Mouse (Mus musculus) adrenal gland, adult 8-10 months (tissue): ENCODE results near the gene Gpr25. TPM values are rescaled to one million over a fixed set of nuclear protein-coding genes. Genes with fewer than 3 reads are reported as not detected.
A peak's percentile ranks its signal among the peaks of the same experiment; 100 is the strongest.

Experiments used
- DNase-seq: peaks from one replicate; pipeline ENCODE4 v3.0.0; 2022
- total RNA-seq, 4 experiments: library from RNA; stranded (reverse); gene quantifications; 2 replicates each; pipeline ENCODE4 v1.2.4; 2022

Gene Gpr25
- total RNA-seq, 4 experiments from 2014 or later, result 0.38 TPM; not detected in 3

DNA sequence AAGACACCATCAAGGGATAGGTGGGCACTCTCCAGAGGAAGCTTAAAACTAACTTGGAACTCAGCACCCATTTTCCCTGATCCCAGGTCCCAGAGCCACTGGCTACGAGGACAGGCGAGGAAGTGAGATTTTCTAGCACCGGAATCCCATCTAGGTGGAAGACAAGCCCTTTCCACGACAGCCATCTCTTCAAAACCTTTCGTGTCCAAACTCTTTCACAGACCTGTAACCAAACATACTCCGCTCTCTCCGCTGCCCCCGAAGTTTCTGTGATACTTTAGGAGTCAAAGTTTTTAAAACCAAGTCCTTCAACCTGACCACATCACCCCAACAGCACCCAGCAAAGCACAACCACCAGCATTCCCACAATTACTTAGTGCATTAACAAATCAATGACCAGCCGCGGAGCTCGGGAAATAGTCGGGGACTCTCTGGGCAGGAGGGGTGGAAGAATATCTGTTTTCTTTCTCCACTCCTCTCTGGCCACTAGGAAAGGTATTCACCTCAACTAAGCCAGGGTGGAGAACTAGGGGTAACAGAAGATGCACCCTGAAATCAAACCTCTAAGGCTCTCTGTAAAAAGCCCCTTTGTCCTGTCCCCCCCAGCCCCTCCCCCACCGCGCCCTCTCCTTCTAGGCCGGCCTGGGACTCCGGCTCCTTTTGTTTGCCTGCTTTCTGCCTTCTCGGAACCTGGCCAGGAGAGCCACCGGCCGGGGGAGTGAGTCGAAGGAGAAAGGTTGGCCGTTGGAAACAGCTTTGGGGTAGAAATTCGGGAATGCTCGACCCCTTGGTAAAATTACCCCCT lies 27.5 kb downstream of the Gpr25 start:
- DNase-seq, result no peak

DNA sequence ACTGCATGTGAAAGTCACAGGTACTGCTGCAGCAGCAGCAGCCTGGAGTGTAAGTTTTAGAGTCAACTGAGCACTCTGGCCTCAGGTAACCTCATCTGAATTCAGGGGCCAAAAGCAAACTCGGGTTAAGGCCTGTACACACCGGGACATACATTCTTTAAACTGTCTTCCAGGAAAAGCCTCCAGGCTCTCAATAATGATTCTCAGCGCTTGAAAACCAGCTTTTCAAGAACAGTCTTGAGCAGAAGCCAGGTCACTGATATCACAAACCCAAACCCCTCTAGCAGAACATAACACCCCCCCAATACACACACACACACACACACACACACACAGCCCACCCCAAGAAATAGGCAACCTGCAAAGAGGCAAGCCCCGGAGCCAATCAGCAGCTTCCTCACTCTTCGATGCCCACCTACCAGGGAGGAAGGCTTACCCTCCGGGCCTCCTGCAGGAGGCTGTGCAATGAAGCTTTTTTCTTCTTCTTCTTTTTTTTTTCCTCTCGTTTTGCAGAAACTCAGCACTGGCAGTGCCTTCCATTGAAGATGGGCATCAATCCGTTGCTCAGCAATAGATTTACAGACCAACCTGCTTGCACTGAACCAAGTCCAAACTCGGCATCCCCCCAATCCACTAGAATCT lies 28.3 kb downstream of the Gpr25 start:
- DNase-seq, result no peak

DNA sequence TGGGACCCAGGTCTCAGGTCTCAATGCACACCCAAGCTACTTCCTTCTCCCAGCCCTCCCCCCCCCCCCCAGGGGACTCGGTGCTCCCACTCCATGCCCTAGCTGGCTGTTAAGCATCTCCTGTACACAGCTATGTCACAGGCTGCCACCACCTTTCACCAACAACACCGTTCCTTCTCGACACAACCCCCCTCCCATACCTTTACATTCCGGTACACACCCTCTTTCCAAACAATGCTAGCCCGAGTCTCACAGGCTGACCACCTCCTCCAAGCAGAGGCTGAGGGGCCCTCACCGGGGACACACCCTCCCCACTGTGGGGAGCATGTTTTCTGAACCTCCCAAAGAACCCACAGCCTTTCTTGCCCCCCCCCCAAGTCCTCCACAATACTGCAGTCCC lies 29.1 kb downstream of the Gpr25 start:
- no peak for DNase-seq

DNA sequence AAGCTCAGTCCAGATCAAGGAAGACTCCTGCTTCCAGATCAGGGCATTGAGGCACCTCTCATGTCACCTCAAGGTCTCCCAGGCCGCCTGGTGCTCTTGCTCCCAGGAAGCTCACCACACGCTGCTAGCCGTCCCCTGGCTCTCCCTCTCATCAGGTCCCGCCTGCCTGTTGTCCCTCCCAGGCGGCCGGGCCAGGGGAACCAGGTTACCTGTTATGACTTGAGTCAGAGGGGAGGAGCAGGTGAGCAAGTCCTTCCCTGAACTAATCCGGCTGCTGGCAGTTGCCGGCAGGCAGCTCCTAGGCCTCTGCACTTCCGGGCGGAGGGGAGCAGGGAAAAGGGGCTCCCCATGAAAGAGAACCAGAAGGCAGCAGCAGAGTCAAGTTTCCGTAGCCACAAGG lies 30.5 kb downstream of the Gpr25 start:
- DNase-seq, result no peak

DNA sequence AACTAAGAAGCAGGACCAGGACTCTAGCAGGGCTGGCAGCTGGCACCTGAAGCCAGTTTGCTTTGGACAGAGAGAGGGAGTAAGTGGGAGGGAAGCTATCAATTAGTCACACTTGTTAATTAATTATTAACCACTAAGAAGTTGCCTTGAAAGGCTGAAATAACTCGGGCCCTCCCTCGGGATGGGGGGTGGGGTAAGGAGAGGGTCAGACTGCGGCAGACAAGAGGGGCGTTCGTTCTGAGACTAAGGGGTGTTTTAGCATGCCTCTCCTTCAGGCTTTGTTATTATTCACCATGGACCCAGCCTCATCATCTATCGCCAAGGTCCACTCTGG lies 31.7 kb downstream of the Gpr25 start:
- DNase-seq, result no peak

DNA sequence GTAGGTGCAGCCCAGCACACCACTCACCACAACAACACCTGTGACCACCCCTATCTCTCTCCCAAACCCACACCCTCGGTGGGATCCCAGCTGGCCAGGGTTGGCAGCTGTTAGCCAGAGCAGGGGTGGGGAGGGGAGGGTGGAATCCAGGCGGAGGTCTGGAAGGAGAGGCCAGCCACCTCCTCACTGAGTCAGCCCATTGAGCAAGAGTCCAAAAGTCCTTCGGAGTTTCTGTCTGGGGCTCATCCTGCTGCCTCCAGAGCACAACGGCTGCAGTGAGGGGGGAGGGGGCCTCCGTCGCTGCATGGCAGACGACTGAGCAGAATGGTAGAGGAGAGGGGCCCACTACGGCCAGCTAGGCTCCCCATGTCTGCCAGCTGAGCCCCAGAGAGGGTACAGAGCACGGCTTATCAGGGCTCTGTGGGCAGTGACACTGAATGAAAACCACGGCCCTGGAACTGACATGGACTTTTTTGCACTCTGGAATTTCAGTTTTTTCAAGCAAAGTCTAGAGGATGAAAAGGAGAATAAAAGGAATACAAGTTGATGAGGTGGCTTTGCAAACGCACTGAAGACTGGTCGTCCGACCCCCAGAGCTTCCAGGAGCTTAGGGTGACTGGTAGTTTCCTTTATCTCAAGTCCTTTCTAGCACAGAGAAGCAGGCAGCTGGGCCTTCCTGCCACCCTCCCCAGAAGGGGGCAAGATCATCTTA lies 32.2 kb downstream of the Gpr25 start:
- DNase-seq, result peak; percentile 50

DNA sequence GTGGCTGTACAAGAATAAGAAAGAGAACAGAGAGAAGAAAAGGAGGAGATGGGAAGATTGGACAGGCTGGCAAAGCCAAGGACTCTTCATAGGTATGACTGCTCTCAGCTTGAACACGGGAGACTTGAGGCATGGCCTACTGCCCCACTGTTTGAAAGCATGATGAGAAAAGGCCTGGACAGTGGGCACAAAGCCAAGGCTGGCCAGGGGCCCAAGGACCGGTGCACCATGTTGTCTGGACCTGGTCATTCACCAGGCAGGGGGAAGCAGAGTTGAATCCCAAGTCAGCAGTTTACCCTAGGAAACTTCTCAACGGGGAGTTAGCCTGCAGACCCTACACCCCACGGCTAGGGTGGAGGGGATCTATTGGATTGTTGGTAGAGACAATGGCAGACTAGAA lies 32.8 kb downstream of the Gpr25 start:
- DNase-seq, result peak; percentile 66

DNA sequence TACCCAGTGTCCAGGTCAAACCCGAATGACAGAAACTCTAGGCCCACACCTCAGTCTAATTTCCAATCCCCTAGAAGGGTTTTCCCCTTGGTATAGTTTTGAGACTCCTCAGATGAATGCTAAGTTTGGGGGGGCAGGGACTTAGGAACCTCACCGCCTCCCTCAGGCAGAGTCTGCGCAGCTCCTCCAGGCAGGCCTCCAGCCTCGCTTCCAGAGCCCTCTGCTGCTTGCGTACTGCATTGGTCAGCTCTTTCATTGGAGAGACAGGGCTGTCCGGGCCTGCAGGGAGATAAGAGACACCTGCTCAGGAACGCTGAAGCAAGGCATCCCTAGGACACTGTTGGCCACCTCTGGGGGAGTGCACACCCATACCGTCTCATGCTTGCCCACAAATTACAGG lies 34.0 kb downstream of the Gpr25 start:
- no peak for DNase-seq

DNA sequence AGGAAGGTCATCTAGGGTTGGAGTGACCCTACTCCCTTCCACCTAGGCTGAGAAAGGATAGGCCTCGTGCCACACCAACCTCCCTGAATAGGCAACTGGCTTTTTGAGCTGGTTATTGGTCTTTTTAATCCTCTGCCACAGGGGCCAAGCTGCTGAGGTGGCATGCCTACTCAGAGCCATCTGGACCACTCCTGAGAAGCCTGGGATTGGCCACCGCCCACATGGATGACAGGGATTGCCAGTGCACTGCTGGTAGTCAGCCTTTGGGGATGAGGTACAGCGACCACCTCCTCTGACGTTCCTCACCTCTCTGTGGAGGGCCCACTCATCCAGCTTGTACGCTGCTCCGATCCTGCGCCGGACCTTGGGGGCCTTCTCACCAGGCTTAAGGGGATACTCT lies 34.8 kb downstream of the Gpr25 start:
- DNase-seq, result no peak

DNA sequence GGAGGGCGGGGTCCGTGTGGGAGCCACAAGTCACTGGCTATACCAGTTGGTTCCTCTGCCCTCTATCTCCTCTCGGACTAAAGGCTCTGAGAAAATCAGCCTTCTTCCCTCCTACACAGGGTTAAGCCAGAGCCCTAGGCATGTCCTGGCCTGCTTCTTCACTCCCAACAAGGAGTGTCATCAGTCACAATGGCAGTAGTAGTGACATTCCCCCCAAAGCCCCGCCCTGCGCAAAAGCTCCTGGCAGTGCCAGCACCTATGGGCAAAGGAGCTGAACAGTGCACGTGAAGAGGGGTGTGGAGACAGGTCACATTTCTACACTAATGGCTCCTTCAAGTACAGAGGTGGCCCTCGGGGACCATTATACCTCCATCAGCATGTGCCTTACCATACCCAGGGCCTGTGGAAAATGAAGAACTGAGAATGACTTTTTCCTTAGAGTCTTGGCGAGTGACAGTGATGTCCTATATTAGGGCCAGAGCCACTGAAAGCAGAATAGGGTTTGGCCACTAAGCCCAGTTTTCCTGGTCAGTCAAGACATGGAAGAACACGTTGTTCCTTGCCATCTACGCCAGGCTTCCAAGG lies 36.8 kb downstream of the Gpr25 start:
- DNase-seq, result no peak

DNA sequence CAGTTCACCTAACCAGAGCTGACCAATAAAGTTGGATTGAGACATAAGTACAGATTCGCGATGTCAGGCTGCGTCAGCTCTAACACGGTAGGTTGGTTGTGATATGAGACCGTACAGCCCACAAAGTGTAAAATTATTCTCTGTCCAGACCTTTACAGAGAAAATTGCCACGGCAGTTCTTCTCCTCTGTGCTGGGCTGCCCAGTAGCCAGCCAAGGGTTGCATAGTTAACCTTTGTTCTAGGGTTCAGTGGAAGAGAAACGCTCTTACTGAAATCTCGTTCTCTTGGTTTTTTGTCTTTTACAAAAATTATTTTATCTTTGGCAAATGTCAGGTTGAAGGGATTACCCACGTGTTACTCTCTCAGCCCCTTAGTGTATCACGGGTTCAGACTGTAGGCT lies 38.3 kb downstream of the Gpr25 start:
- no peak for DNase-seq

DNA sequence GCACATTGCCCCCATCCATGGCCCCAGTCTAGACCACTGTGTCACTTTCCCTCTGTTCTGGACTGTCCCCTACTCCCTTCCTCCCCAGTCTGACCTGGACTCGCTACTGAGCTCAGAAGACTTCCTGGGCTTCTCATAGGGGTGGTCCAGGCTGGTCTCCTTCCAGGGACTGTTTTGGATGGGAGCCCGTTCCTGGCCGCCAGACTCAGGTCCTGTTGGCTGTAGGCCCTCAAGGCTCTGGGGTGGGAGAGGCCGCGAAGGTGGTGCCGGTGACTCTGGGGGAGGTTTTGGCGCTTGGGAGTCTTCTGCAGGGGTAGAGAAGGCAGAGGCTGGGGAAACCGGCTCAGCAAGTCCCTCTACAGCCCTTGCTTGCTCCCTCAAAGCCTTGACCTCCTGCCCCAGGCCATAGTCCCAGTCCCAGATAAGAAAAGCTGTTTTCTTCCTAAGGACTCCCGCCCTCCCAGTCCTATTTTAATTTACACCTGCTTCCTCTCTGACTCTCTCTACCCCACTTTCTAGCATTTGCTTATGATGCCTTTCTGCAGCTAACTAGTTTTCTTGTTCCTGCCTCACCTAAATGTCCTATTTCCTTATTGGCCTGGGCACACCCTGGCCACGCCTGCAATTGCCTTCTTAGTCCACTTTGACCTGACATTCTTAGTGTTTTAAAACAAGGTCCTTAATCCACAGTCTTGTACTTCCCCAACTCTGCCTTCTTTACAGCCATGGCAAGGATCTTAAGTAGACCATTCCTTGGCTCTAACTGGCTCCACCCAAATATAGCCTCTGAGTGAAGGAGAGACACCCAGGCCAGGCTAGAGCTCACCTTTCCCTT lies 40.4 kb downstream of the Gpr25 start:
- no peak for DNase-seq

DNA sequence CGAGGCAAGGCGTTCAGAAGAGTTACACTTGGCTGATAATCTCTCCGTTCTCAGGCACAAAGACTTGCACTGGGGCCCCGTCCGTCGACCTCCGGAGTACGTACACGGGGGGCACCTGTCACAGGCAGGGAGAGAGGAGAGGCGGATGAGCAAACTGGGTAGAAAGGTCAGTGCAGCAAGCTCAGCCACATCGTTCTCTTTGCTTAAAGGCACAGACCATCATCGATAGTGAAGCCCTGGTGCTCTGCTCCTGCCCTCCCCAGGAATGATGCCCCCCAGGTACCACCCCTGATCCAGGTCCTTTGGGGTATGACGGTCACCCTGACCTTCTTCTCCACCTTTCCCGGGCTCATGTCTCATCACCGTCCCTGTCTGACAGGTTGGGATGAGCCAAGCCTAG lies 46.4 kb downstream of the Gpr25 start:
- no peak for DNase-seq

DNA sequence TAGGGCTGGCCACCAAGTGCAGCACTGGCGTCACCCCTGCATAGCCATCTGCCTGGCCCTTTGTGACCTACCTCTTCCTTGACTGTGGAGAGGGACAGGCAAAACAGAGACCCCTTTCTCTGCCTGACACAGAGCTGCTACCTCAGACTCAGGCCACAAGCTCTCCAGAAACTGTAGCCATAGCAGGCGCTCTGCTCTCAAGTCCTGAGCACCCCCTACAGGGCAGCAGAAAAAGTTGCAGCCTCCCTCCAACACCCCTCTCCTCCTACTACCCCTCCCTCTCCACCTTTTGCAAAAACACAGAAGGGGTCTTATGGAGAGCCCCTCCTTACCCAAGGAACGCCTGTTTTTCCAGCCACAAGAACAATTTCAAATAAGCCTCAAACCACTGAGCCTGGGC lies 47.9 kb downstream of the Gpr25 start, which contains the start of gene Mroh3:
Gene Mroh3, minus strand, starts transcription at position 26 of the 400 bp plus-strand sequence.
- no peak for DNase-seq

Other genes starting within 250 kb of the Gpr25 start
- not detected for gene Ascl5, start 210.1 kb downstream of the Gpr25 start, total RNA-seq
- 1 to 10 TPM in 1 of 4 experiments, under 1 TPM in 3; 0.40 to 1.0 (median 0.75) TPM for gene Cacna1s, start 208.1 kb downstream of the Gpr25 start, total RNA-seq
- 10 to 100 TPM in 2 of 4 experiments, 1 to 10 TPM in 2; 3.8 to 12.3 (median 7.6) TPM for gene Kif21b, start 129.5 kb downstream of the Gpr25 start, total RNA-seq
- not detected for gene Mroh3, start 48.0 kb downstream of the Gpr25 start, total RNA-seq
- gene Inava, start 26.6 kb downstream of the Gpr25 start, total RNA-seq, result under 1 TPM in 1 of 4 experiments, not detected in 3; 0.08 TPM
- gene Camsap2, start 85.2 kb upstream of the Gpr25 start, total RNA-seq, result 10 to 100 TPM; 31.6 to 46.8 (median 39.7) TPM
- gene Ddx59, start 154.4 kb upstream of the Gpr25 start, total RNA-seq, result 10 to 100 TPM; 12.1 to 13.5 (median 12.9) TPM
- gene Kif14, start 205.5 kb upstream of the Gpr25 start, total RNA-seq, result under 1 TPM; 0.37 to 0.66 (median 0.52) TPM